Mouse (Mus musculus) spleen, adult 12 weeks (tissue): ENCODE measurements at regions not wholly inside any gene's neighbourhood (a gene's known extent, or its start where the extent isn't known, plus 50 kb on each side); places are given as distances from the start of the nearest gene placed in this dataset.

Experiments
- DNase-seq: peaks from one replicate; pipeline ENCODE4 v3.0.0; 2022; ENCODE audit warnings: low spot score

DNA sequence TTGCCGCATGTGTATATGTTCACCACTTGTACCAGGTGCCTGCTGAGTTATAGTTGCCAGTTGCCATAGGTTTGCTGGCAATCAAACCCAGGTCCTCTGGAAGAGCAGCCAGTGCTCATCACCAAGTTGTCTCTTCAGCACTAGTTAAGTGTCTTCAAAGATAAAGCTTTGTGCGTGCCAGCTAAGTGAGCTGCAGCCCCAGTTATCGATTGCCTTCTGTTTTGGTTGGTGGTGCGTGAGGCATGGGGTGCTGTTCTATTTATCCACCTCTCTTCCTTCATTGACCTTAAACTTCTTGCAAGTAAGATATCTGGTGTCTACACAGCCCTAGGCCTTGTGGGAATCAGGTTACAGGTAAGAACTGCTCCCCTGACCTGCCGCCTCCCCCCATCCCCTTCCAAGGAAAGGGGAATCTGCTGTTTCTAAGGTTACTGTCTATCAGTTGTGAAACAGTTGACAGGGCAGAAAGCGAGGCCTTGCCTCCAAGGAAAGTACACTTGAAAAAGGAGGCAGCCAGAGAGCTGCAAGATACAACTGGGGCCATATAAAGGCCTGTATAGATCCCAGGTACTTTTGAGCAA lies 1120.2 kb upstream of the A1bg start:
- DNase-seq = no peak
